Mouse (Mus musculus): ENCODE measurements around the gene Ucn.

Ucn gene

GRCm38 (mm10) chr5:31105814-31106335 is 32.8 kb downstream of the Ucn start, which contains the start of gene Dnajc5g:
Gene Dnajc5g, plus strand, starts transcription at chr5:31106285.
- DNase-seq = no peak

- DNase-seq = no peak
Observed at GRCm38 (mm10) chr5:31095711-31096480, 42.7 kb downstream of the Ucn start.

GRCm38 (mm10) chr5:31094799-31095691 is 43.6 kb downstream of the Ucn start:
- peak; percentile 20 to 44 for DNase-seq

- no peak for DNase-seq
Observed at GRCm38 (mm10) chr5:31094100-31094798, 44.4 kb downstream of the Ucn start.

GRCm38 (mm10) chr5:31093151-31094041 is 45.2 kb downstream of the Ucn start:
- peak; percentile 54 to 70 for DNase-seq

GRCm38 (mm10) chr5:31092231-31092975 is 46.2 kb downstream of the Ucn start:
- DNase-seq = no peak
